Mouse (Mus musculus) cerebellum, adult (tissue): ENCODE results near the gene Pitpnc1.

ENCODE experiments used
- ATAC-seq: cut with Nextera tagmentation; 2 replicates; pipeline ENCODE4 v1.9.2; 2017; ENCODE audit warnings: mild to moderate bottlenecking, moderate library complexity, mixed read lengths; ENCODE audit not compliant: insufficient number of reproducible peaks, low FRiP score, low TSS enrichment

Pitpnc1 gene

GRCm38 (mm10) chr11:107288186-107288563, 182.3 kb downstream of the Pitpnc1 start:
- ATAC-seq: no peak

- ATAC-seq: no peak
Observed at GRCm38 (mm10) chr11:107287215-107288185, 183.0 kb downstream of the Pitpnc1 start.

GRCm38 (mm10) chr11:107285731-107286130, 184.8 kb downstream of the Pitpnc1 start:
- ATAC-seq: no peak

GRCm38 (mm10) chr11:107283632-107284031, 186.9 kb downstream of the Pitpnc1 start:
- no peak; the same call in 1 of the 2 replicates for ATAC-seq

DNA sequence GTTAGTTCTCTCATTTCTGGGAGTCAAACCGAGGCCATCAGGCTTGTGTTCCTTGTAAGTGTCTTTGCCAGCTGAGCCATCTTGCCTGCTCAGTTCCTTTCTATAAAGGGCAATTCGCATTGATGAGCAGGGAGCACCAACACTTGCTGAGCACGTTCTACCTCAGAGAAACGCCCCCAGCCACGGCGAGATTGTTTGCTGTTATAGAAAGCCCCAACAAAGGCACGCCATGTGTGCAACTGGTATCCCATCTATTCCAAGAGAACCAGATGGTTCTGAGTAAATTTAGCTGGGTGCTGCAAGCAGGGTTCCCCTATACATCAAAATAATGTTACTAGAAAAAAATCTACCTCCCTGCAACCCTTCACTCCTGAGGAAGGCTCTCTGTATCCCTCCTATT, 188.0 kb downstream of the Pitpnc1 start:
- no peak for ATAC-seq

- ATAC-seq: no peak
Observed at GRCm38 (mm10) chr11:107279258-107279657, 191.2 kb downstream of the Pitpnc1 start.

DNA sequence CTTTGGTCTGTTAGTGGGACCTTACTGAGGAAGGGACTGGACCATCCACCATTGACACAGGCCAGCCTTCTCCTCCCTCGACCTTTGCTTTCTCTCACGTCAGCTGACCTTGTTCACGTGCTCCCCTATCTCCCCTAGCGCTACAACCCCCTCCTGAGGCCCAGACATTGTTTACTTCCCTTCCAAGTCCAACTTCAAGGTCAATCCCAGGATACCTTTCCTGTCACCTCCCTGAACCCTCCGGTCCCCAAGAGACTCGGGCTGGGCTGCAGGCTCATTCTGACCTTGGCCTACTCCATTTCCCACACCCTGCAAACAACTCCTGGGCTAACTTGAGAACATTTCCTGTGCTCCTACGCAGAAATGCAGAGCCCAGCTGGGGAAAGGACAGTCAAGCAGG, 193.6 kb downstream of the Pitpnc1 start:
- ATAC-seq: no peak

- no peak for ATAC-seq
Observed at GRCm38 (mm10) chr11:107276337-107276736, 194.2 kb downstream of the Pitpnc1 start.

GRCm38 (mm10) chr11:107275902-107276301, 194.6 kb downstream of the Pitpnc1 start:
- 0 out of 2 replicates have a peak, but pooled peaks have one; percentile 52 for ATAC-seq

DNA sequence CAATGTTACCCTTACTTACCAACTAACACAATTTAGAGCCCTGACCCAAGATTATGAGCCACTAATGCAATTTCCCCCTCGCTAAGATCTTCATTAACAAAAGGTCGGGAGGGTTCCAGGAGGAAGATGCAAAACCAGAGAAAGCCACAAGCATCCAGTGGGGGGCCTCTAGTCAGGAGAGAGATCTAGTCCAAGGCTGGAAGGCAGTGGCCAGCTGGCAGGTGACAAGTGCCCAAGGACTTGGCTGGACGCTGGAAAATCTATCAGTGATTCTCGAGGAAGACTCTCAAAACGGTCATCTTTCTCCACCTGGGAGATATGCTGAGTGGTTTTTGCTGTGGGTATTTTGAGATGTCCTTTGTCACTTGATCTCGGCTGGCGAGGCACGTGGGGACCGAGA, 196.3 kb downstream of the Pitpnc1 start:
- no peak for ATAC-seq

DNA sequence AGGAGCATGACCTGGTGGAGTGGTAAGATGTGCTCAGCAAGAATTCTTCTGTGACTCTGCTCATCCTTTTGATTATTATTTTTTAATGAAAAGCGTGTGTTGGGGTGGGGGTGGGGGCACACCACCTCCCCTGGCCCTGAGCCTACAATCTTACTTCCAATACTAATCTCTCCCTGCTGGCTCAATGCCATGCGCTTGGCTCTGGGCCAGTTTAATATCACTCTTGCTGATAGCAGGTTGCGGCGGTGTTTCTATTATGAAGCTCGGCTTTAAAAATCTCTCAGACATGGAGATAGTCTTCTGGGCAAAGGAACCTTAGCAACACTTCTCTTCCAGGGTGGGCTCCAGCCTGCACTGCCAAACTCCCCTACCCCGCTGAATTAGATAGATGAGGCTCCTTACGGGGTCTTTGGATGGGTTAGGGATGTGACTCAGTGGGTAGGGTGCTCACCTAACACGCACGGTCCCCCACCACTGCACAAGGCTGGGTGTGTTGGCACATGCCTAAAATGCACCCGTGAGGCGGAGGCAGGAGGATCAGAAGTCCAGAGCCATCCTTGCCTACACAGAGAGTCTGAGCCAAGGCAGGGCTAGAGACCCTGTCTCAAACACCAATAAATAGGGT, 198.0 kb downstream of the Pitpnc1 start:
- no peak for ATAC-seq

DNA sequence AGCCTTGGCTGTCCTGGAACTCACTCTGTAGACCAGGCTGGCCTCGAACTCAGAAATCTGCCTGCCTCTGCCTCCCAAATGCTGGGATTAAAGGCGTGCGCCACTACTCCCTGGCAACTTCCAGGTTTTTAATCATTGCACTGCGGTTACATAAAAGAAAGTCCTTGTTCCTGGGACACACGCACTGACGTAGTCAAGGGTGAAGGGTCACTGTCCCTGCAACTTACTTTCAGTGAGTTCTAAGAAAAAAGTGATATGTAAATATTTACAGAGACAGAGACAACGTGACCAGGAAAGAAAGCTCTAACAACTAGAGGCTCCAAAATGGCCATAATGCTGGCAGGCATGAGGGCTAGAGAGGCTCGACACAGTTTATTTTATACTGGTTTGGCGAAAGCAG, 199.9 kb downstream of the Pitpnc1 start:
- no peak for ATAC-seq

- ATAC-seq: no peak
Observed at GRCm38 (mm10) chr11:107267522-107267921, 203.0 kb downstream of the Pitpnc1 start.

- no peak for ATAC-seq
Observed at GRCm38 (mm10) chr11:107265861-107266260, 204.6 kb downstream of the Pitpnc1 start.

DNA sequence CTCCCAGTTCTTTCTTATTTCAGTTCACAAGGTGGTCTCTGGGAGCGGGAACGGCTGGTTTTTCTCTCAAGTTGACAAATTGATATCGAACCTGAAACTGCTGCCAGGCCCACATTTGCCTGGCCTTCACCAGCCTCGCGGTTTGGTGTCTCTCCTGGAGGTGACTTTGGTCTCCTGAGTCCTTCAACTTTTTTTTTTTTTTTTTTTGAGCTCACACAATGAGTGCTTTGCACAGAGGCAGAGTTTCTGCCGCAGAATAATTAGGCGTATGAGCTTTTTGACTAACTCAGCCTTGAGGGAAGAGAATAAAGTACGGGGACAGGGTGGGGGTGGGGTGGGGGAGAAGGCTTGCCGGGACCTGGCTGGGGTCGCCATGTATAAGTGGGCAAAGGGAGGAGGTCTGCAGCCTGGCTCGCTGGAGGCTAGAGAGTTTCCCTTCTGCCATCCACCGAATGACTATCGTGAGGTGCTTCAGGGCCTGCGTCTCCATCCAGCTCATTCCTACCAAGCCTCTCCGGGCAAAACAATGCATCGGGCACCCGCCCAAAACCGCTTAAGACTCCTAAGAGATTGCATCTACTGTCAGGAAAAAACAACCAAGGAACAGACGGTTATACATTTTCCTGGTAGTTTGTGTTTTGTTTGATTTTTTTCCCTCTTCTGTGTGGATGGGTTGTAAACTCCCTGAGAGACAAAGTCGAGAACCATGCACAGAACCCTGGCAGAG, 205.4 kb downstream of the Pitpnc1 start:
- no peak for ATAC-seq

DNA sequence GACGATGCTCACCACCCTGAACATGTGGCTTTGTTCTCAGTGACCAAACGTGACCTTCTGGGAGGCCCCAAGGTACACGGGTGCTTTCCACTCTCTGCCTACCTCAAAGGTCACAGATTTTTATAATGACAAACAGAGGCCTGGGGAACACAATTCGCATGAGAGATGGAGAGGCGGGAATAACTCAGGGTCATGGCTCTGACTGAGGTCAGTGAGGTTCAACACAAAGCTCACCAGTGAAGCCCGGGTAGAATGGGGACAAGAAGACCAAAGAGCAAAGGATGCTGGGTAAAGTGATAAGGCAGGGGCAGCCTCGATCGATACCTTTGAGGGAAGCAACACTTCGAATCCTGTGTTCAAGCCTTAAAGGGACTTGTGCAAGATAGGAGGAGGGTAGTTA, 206.7 kb downstream of the Pitpnc1 start:
- no peak for ATAC-seq

GRCm38 (mm10) chr11:107259428-107259827, 211.1 kb downstream of the Pitpnc1 start:
- ATAC-seq: no peak

- no peak for ATAC-seq
Observed at GRCm38 (mm10) chr11:107255185-107255584, 215.3 kb downstream of the Pitpnc1 start.

DNA sequence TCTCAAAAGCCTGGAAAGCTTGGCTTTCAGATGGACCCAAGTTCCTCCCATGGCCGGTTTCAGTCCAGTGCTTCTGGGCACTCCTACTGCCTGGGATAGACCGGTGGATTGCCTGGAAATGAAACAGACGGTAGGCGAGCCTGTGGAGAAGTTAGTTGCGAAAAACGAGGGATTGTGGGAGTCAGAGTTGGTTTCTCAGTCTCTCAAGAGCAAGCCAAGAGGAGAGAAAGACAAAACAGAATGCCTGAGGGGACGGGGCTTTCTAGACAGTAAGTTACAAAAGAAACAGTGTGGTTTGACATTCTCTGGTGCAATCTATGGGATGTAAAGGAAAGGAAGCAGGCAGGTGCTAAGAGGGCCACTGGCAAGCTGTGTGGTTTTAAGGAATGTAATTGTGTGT, 216.3 kb downstream of the Pitpnc1 start:
- ATAC-seq: no peak

GRCm38 (mm10) chr11:107252026-107252425, 218.5 kb downstream of the Pitpnc1 start:
- ATAC-seq: no peak

GRCm38 (mm10) chr11:107251460-107251859, 219.0 kb downstream of the Pitpnc1 start:
- ATAC-seq: no peak
